Mouse (Mus musculus) CH12.LX (cell line): ENCODE results near the gene Casp9. TPM values are rescaled to one million over a fixed set of nuclear protein-coding genes. Genes with fewer than 3 reads are reported as not detected.
"Not testable (repeated sequence)": the region's sequence is repeated elsewhere in the genome, so short reads cannot be mapped to it uniquely, and the experiment has no call there.

Source experiments
- DNase-seq: peaks from one replicate; pipeline ENCODE4 v3.0.0-alpha.2; 2013; ENCODE audit errors: extremely low read depth
- H3K27ac ChIP-seq: 2 replicates; pipeline ENCODE4 v1.5.1; 2012; ENCODE audit warnings: low read depth, mild to moderate bottlenecking, control low read depth, moderate library complexity; ENCODE audit not compliant: insufficient read depth
- H3K27me3 ChIP-seq: replicated peaks from 2 replicates; pipeline ENCODE3; 2012; ENCODE audit warnings: inconsistent platforms
- H3K36me3 ChIP-seq, 2 experiments: replicated peaks in 1 of 2; 2 replicates each; pipeline versions ENCODE3 to v1.6.1; 2012; ENCODE audit warnings: inconsistent platforms in 1 of 2, low read length in 1 of 2, mild to moderate bottlenecking in 1 of 2, mixed read lengths in 1 of 2, moderate library complexity in 1 of 2; ENCODE audit not compliant: control insufficient read depth in 1 of 2, insufficient read depth in 1 of 2
- H3K4me1 ChIP-seq, 2 experiments: 2 replicates each; pipeline ENCODE4 v1.6.1; 2012; ENCODE audit warnings: inconsistent platforms in 1 of 2, moderate library complexity in 1 of 2; ENCODE audit not compliant: insufficient read depth in 2 of 2, control insufficient read depth in 1 of 2
- H3K4me2 ChIP-seq: 2 replicates; pipeline ENCODE4 v1.6.1; 2012; ENCODE audit warnings: low read depth, mild to moderate bottlenecking, control low read depth; ENCODE audit not compliant: poor library complexity, insufficient read depth, severe bottlenecking
- H3K4me3 ChIP-seq, 3 experiments: fragments of 150-350 bp in 1 of 3; sonication (generic) in 1 of 3; replicated peaks in 1 of 3; 2 replicates each; pipeline versions ENCODE3 to v1.5.1; 2011 to 2012; ENCODE audit warnings: low read depth in 2 of 3, low read length in 2 of 3, mild to moderate bottlenecking in 2 of 3, moderate library complexity in 2 of 3, control low read depth in 1 of 3, improper control_type of control experiment in 1 of 3, inconsistent platforms in 1 of 3, mixed read lengths in 1 of 3; ENCODE audit not compliant: poor library complexity in 1 of 3
- H3K79me2 ChIP-seq: replicated peaks from 2 replicates; pipeline ENCODE4 v1.6.1; 2012; ENCODE audit warnings: mild to moderate bottlenecking, moderate library complexity; ENCODE audit not compliant: control insufficient read depth, poor library complexity, insufficient read depth, severe bottlenecking; ENCODE audit errors: extremely low read depth
- H3K9ac ChIP-seq: 2 replicates; pipeline ENCODE4 v1.6.1; 2012; ENCODE audit warnings: low read depth, mild to moderate bottlenecking, control low read depth, moderate library complexity; ENCODE audit not compliant: insufficient read depth
- H3K9me3 ChIP-seq: replicated peaks from 2 replicates; pipeline ENCODE3; 2012; ENCODE audit warnings: low read length, inconsistent platforms, mixed read lengths
- CHD1 ChIP-seq: IDR thresholded peaks from 2 replicates; pipeline ENCODE4 v1.6.1; 2012; ENCODE audit warnings: low read depth, low read length, improper control_type of control experiment, inconsistent platforms
- E2F4 ChIP-seq: IDR thresholded peaks from 2 replicates; pipeline ENCODE4 v1.6.1; 2011; ENCODE audit warnings: low read depth, low read length, improper control_type of control experiment; ENCODE audit not compliant: insufficient replicate concordance
- EP300 ChIP-seq: IDR thresholded peaks from 2 replicates; pipeline ENCODE4 v1.6.1; 2011; ENCODE audit warnings: low read length, improper control_type of control experiment
- HCFC1 ChIP-seq: IDR thresholded peaks from 2 replicates; pipeline ENCODE4 v1.6.1; 2012; ENCODE audit warnings: low read depth, mild to moderate bottlenecking, inconsistent platforms, low read length, improper control_type of control experiment
- JUND ChIP-seq: conservative IDR thresholded peaks from 2 replicates; pipeline ENCODE4 v1.6.1; 2011; ENCODE audit warnings: low read depth, low read length, improper control_type of control experiment
- SIN3A ChIP-seq: IDR thresholded peaks from 2 replicates; pipeline ENCODE4 v1.6.1; 2012; ENCODE audit warnings: low read length, improper control_type of control experiment, inconsistent platforms
- TCF12 ChIP-seq: IDR thresholded peaks from 2 replicates; pipeline ENCODE4 v1.6.1; 2014; ENCODE audit warnings: low read depth, mild to moderate bottlenecking, inconsistent platforms, low read length, improper control_type of control experiment
- USF2 ChIP-seq: conservative IDR thresholded peaks from 2 replicates; pipeline ENCODE4 v1.6.1; 2011; ENCODE audit warnings: low read depth, low read length, improper control_type of control experiment
- ZKSCAN1 ChIP-seq: IDR thresholded peaks from 2 replicates; pipeline ENCODE4 v1.6.1; 2012; ENCODE audit warnings: low read depth, inconsistent platforms, low read length, improper control_type of control experiment, borderline replicate concordance
- dilution Hi-C: fragments of 300-500 bp; cut with MboI; formaldehyde crosslinking; loops from 2 replicates; pipeline ENCODE4 v1.14.3; 2020; ENCODE audit warnings: low sequenced_read_pairs; ENCODE audit not compliant: extremely low pct_unique_long_range_greater_than_20kb, extremely low pct_ligation_motif_present
- in situ Hi-C: fragments of 300-500 bp; cut with MboI; formaldehyde crosslinking; loops from 3 replicates; pipeline ENCODE4 v1.14.3; 2019; ENCODE audit warnings: low sequenced_read_pairs, low pct_ligation_motif_present, low pct_unique_long_range_greater_than_20kb, mixed read lengths
- polyA plus RNA-seq: library from polyadenylated mRNA; unstranded; fragments of >175 nt; gene quantifications from 2 replicates; pipeline ENCODE4 v1.2.1, GENCODE M21; 2012; ENCODE audit warnings: low read depth; ENCODE audit not compliant: insufficient read length
- total RNA-seq, 2 experiments: library from RNA; depleted of rRNA; stranded (reverse); fragments of 300-350 nt in 1 of 2; fragments of >200 nt in 1 of 2; gene quantifications; 2 replicates each; pipeline ENCODE4 v1.2.3; 2012 to 2014

Casp9 gene
- total and polyA plus RNA-seq, 3 experiments: 5.2 to 15.3 (median 14.5) TPM

DNA sequence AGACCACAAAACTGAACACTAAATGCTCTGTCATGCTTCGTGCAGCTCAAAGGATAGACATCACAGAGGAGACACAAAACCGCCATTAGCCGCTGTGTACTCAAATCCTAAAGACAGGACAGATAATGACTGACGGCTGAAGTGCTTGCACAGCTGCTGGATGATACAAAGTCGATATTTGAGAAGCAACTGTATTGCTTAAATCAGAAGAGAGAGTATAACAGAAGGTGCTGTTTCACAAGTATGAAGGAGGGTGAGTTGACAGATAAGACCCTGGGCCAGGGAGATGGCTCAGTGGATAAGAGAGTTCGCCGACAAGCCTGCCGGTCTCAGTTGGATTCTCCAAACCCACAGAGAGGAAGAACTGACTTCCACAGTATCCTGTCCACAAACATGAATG lies 21.6 kb upstream of the Casp9 start:
- Histone ChIP-seq H3K9me3 (no peaks in the 10 kb centered on the region), H3K27ac (no peak overlapping the region), H3K36me3 (peaks cover 45 to 87% of the 10 kb centered on the region in 2 experiments), H3K79me2 (no peaks in the 10 kb centered on the region), H3K9ac (no peak overlapping the region), H3K27me3 (no peaks in the 10 kb centered on the region), H3K4me2 (no peak overlapping the region), H3K4me3 (no peak overlapping the region), H3K4me1 (peaks cover 10 to 23% of the 10 kb centered on the region in 2 experiments)
- dilution Hi-C loops (no loop called here), in situ Hi-C loops (no loop called here)
- TF ChIP-seq SIN3A (no peak), HCFC1 (no peak)
- DNase-seq: no peak

DNA sequence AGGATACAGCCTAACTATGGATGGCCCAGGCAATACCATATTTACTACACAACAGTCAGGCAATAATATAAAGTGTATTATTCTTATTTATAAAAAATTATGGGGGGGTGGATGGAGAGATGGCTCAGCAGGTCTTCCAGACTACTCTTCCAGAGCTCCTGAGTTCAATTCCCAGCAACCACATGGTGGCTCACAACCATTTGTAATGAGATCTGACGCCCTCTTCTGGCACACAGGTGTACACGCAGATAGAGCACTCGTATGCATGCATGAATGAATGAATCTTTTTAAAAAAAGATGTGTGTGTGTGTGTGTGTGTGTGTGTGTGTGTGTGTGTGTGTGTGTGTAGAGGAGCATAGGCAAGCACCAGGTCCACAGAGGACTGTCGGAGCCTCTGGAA lies 20.4 kb upstream of the Casp9 start:
- DNase-seq, H3K4me3 ChIP-seq, H3K9me3 ChIP-seq, H3K9ac ChIP-seq, H3K4me2 ChIP-seq, H3K27me3 ChIP-seq, H3K79me2 ChIP-seq, dilution Hi-C loops, in situ Hi-C loops, H3K27ac ChIP-seq: not testable (repeated sequence)
- H3K4me1 ChIP-seq: peaks cover 0 to 11% of the 10 kb centered on the region in 2 experiments; a peak in 2 of 4 replicates
- peaks cover 39 to 86% of the 10 kb centered on the region in 2 experiments for H3K36me3 ChIP-seq

DNA sequence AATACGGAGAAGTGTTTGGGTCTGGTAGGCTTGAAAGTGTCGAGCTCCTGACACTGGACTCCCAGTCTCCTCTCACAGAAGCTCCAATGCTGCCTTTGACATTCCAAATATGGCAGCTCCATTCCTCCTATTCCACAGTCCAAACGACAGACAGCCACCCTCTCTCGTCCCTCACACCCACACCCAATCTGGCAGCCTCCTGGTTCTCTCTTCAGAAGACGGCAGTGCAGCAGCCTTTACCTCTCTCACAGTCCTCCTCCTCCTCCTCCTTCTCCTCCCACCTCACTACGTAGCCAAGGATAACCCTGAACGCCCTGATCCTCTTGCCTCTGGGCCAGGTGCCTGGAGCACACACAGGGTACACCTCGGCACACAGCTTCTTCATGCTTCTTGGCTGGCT lies 13.6 kb upstream of the Casp9 start:
- dilution Hi-C loops: no loop called here
- no peak for TF ChIP-seq EP300
- no peak for TF ChIP-seq USF2
- TF ChIP-seq ZKSCAN1: no peak
- no peak for TF ChIP-seq E2F4
- TF ChIP-seq TCF12: no peak
- TF ChIP-seq CHD1: no peak
- TF ChIP-seq JUND: no peak
- TF ChIP-seq, all 38 proteins: peak for 0
- no peak overlapping the region for H3K4me3 ChIP-seq
- H3K4me1 ChIP-seq: peaks cover 0 to 2% of the 10 kb centered on the region in 2 experiments; a peak in 2 of 4 replicates
- H3K36me3 ChIP-seq: peaks cover 54 to 91% of the 10 kb centered on the region in 2 experiments
- no peak overlapping the region for H3K9ac ChIP-seq
- DNase-seq: no peak
- H3K9me3 ChIP-seq: no peaks in the 10 kb centered on the region
- in situ Hi-C loops: no loop called here
- no peaks in the 10 kb centered on the region for H3K27me3 ChIP-seq
- no peaks in the 10 kb centered on the region for H3K79me2 ChIP-seq
- H3K27ac ChIP-seq: no peak overlapping the region
- no peak overlapping the region for H3K4me2 ChIP-seq
